Mouse (Mus musculus): ENCODE data around the gene Tmem50b.
"Not testable (repeated sequence)": the region's sequence is repeated elsewhere in the genome, so short reads cannot be mapped to it uniquely, and the experiment has no call there.

Tmem50b gene

DNA sequence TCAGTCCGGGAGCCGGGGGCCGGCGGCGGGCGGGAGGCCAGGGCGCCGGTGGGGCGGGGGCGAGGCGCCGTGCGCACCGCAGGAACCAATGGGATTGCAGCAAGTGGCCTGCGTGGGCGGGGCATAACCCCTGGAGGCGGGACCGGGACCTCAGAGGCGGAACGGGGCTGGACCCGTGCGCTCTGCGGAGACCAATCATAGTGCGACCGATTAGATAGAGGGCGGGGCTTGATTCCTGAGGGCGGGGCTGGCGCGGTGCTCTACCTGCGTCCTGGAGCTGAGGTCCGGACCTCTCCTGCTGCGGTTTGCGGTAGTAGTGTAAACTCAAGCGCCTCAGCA, at the start of gene Tmem50b:
Gene Tmem50b (minus strand): TSS at position 129 of the 339 bp plus-strand sequence.
- DNase-seq (ENCODE audit: low read depth, low spot score): peak; percentile 97

DNA sequence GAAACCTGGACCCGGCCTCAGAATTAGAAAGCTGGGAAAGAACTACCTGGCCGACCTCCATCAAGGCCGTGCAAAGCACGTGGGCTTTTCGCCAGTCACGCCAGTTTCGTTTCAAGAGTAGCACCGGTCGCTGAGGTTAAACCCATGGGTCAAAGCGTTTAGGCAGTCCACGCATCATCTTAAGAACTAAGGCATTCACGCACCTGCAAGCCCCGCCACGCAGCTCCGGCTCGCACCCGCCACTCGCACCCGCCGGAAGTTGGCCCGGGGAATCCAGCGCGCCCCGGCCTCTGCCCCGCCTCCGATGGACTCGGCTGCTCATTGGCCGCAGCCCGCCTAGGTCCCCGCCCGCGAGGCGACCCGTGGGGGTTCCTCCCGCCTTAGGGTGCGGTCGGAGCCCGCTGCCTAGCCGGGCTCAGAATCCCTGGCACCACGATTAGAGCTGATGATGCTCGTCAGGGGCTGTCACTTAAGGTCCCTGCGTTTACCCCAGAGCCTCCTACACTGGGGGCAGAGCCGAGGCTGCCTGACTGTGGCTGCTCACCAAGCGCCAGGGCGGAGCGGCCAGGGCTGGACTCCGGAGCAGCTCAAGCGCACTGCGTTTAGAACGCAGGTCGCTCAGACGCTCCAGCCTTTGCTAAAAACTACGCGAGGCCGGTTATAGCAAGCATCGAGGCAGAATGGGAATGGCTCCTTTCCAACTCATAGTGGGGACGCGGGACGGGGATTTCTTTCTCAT, 49.2 kb upstream of the Tmem50b start, which contains the start of gene Gart:
Gene Gart (minus strand): TSS at position 272 of the 739 bp plus-strand sequence.
- peak; percentile 91 for DNase-seq (ENCODE audit: low read depth, low spot score)

DNA sequence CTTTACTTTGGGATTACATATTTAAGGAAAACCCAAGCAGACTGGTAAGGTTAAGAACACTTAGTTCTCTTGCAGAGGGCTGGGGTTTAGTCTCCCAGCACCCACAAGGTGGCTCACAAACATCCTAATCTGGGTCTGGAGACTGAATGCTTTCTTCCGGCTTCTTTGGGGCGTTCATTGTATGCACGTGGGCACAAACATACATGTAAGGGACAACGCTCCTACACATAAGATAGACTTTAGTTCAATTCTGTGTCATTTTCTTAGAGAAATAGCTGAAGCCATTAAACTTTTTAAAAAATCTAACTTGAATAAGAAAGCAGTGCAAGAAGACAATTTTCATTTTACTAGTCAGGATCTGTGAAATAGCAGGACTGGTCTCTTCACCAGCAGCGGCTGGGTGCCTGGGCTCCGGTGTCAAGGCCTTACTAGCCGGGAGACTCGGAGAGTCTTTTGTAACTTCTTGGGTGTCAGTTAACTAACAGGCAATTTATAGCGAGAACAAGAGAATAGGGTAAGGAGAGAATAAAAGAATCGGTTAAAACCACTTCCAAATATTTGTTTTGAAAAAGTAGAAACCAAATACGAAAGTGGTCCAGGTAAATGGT, 48.5 kb upstream of the Tmem50b start:
- peak; percentile 79 for DNase-seq (ENCODE audit: low read depth, low spot score)

DNA sequence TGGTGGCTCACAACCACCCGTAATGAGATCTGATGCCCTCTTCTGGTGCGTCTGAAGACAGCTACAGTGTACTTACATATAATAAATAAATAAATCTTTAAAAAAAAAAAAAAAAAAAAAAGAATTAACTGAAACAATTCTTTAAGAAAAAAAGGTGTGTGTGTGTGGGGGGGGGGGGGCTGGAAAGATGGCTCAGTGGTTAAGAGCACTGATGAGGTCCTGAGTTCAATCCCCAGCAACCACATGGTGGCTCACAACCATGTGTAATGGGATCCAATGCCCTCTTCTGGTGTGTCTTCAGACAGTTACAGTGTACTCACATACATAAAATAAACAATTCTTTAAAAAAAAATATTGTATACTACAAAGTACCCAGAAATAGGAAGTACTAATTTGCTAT, 47.8 kb upstream of the Tmem50b start:
- not testable (repeated sequence) for DNase-seq (ENCODE audit: low read depth, low spot score)

DNA sequence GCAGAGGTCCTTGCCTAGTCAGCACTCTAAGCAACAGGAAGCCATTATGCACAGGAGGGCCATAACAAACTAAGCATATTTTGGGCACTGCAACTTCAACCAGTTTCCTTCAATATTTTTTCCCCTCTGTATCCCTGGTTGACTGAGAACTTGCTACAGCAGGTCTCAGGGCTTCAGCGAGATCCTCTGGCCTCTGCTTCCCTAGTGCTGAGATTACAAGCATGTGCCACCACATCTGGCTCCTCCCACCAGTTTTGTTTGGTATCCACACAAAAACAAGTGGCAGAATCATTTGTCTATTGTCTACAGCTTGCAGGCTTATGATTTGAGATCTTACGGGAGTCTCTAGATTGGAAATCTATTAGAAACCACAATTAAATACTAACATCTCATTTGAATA, 47.3 kb upstream of the Tmem50b start:
- DNase-seq (ENCODE audit: low read depth, low spot score): peak; percentile 31

DNA sequence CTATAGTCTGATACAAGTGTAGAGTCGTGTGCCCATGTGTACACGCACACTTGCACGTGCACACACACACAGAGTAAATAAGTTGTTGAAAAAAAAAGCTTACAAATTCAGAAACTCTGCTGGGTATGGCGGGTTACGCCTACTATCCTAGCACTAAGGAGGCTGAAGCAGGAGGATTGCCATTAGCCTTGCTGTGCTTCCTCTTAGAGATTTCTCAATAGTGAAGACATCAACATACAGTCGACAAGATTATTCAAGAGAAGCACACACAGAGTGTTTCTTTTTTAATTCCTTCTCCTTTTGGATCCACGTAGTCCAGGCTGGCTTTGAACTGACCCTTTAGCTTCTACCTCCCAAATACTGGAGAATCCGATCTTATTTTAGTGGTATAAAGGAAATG, 42.6 kb upstream of the Tmem50b start:
- no peak for DNase-seq (ENCODE audit: low read depth, low spot score)

DNA sequence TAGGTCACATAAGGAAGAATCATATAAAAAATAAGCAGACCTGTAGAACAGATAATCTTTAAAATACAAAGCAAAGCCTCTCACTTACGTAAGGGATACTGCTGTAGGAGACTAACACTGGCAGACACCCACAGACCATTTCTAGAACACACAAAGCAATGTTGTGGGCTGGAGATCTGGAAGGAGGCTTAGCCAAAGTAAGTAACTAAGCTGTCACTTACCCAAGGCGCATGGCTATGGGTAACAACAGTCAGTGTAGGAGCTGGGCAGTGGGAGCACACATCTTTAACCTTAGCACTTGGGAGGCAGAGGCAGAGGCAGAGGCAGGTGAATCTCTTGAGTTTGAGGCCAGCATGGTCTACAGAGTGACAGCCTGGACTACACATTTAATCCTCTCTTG, 42.0 kb upstream of the Tmem50b start:
- no peak for DNase-seq (ENCODE audit: low read depth, low spot score)

DNA sequence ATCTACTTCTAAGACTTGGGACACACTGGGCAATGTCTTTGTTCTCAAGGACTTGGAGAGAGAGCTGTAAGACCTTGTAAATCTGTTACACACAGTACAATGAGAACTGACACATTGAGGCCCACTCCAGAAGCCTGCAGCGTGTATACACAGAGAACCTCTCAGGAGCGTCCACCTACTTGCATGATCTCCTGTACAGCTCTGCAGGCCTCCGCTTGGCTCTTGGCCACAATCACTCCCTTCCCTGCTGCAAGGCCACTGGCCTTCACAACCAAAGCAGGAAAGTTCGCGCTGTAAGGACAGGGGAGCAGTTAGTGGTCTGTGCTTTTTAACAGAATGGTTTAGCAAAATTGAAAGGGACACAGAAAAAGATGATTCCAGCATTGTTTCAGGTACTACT, 41.6 kb upstream of the Tmem50b start:
- DNase-seq (ENCODE audit: low read depth, low spot score): no peak

DNA sequence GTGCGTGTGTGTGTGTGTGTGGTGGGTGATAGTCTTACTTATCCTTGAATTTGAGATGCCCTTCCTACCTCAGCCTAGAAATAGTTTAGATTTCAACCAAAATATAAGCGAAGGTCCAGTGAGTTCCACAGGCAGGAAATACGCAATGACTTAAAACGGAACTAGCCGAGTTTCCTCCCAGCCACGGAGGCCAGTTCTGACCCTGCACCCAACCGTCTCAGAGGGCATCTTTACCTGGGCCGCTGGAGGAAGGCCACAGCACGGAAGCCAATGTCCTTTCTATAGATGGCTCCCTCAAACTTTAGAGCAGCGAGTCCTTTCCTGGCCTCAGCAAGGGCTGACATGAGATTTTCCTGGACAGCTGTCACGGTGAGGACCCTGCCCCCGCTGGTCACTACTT, 36.0 kb upstream of the Tmem50b start:
- no peak for DNase-seq (ENCODE audit: low read depth, low spot score)

DNA sequence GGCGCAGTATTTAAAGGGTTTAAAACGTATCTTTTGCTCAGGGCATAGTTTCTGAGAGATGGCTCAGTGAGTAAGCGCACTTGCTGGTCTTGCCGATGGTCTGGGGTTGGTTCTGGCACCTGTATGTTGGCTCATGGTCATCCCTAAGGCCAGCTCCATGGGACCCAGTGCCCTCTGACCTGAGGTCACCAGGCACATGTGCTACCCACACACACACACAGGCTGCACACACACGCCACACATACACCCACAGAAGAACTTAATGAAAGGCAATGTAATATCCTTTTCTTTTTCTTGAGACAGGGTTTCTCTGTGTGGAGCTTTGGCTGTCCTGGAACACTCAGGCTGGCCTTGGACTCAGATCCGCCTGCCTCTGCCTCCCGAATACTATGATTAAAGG, 35.3 kb upstream of the Tmem50b start:
- DNase-seq (ENCODE audit: low read depth, low spot score): no peak

DNA sequence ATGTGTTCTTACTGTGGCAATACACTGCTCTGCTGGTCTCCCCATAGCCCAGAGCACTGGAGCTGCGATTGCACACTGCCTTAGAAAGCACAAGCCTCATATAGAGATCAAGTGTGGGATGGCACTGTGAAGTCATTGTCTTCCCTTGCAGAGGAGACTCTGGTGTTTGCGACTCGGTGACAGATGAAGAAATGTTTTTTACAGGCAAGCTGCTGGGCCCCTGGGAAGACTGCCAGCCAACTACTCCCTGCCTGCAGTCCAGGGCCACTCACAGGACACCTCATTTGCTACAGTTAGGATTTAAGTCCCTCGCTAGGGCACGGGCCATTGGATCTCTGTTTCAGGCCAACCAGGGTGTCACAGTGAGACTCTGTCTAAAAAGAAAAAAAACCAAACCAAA, 34.8 kb upstream of the Tmem50b start:
- no peak for DNase-seq (ENCODE audit: low read depth, low spot score)

DNA sequence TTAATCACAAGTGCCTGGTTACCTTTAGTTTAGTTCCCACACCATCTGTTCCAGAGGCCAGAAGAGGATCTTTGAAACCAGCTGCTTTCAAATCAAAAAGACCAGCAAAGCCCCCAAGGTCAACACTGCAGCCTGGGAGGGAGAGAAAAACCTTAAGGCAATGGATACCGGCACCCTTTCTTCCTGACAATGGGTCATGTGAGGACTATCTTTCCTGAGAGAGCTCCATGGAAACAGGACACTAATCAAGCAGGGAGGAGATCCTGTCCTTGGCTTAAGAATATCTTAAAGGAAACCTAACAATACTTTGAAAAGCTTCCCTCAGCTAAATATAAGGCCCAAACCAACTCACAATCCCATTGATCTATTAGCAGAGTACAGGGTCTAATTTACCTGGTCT, 33.0 kb upstream of the Tmem50b start:
- DNase-seq (ENCODE audit: low read depth, low spot score): no peak

DNA sequence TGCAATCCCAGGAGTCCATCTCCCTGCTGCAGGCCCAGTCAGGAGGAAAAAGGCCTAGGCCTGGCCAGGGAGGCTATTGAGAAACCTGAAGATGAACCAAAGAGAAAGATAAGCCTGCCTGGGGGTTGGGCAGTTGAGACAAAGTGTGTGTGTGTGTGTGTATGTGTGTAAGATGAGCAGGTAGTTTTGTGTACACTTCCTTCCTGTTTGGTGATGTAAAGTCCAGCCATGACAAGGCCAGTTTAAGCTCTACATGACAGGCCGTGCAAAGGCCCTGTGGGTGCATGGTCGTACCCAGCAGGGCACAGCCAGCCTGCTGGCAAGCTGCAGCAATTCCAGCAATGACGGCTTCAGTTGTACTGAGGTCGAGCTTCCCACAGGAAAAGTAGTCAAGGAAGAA, 32.1 kb upstream of the Tmem50b start:
- DNase-seq (ENCODE audit: low read depth, low spot score): no peak

DNA sequence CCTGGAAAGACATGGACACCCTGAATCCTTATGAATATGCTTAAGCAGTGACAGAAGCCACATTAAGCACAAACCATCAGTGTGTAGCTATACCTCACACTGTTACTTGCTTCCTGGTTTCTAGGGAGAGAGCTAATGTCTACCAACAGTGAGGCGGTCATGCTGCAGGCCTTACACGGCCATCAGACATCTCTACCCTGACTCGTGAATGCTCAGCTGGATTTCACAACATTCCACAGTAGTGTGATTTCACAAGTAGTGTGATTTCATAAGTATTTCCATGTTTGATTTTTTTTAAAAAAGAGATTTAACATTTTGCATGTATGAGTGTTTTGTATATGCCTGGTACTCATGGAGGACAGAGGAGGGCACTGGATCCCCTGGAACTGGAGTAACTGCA, 31.1 kb upstream of the Tmem50b start:
- DNase-seq (ENCODE audit: low read depth, low spot score): no peak

DNA sequence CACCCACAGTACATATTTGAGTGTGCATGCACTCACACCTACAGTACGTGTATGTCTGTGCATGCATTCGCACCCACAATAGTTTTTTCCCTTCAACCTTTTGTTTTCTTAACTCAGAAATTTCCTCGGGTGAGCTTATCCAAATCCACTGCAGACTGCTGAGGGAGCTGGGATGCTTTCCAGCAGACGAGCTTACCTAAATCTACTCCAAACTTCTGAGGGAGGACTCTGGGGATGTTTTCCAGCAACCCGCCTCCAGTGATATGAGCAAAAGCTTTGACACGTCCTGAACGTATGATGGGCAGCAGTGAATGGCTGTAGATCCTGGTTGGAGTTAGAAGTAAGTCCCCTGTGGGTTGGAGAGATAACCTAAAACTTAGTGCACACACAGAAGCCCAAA, 30.2 kb upstream of the Tmem50b start:
- DNase-seq (ENCODE audit: low read depth, low spot score): no peak

DNA sequence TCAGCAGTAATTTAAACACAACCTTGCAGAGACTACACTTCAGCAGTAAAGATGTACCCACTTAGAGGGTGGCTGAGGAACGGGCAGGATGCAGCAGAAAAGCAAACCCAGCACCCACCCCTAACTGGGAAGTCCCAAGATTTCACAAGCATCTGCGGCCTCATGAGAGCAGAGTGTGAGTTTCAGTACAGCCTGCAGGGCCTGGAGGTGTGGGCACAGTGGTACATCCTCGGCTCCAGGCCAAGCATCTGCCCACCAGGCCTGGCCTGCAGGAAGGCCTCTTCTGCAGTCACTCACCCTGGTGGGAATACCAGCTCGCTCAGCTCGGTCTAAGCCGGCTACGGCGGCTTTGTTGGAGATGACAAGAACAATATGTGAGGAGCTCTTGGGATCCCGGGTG, 25.5 kb upstream of the Tmem50b start:
- no peak for DNase-seq (ENCODE audit: low read depth, low spot score)

DNA sequence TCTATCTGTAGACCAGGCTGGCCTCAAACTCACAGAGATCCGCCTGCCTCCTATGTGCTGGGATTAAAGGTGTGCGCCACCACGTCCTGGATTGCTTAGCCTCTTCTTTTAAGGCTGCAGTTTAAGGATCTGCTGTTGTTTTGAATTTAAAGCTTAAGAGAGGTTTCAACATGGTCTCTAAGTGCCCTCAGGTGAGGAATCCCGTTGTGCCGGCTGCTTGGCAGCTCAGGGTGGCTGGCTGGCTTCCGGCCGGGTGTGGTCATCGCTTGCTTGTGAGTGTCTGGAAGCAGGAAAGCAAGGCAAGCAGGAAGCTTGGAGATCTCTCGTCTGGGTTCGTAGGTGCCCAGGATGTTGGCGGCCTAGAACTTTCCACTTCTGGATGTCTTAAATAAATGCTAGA, 23.4 kb upstream of the Tmem50b start:
- no peak for DNase-seq (ENCODE audit: low read depth, low spot score)

DNA sequence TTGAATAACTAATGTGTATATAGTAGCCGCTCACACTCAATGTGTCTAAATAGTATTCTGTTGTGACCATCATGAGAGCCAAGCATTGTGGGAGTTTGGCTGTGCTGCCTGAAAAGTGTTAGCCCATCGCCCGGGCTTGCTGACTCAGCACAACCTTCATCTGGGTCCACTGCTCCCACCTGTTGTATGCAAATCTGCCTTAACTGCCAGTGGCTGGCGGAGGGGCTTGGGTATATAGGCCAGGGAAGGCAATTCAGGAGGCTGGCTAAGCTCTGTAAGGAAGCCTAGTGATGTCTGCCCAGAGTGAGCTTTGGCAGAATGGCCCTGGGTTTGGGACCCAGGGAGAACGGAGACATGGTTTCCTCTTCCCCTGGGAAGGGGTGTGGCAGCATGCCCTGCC, 22.6 kb upstream of the Tmem50b start:
- DNase-seq (ENCODE audit: low read depth, low spot score): no peak

DNA sequence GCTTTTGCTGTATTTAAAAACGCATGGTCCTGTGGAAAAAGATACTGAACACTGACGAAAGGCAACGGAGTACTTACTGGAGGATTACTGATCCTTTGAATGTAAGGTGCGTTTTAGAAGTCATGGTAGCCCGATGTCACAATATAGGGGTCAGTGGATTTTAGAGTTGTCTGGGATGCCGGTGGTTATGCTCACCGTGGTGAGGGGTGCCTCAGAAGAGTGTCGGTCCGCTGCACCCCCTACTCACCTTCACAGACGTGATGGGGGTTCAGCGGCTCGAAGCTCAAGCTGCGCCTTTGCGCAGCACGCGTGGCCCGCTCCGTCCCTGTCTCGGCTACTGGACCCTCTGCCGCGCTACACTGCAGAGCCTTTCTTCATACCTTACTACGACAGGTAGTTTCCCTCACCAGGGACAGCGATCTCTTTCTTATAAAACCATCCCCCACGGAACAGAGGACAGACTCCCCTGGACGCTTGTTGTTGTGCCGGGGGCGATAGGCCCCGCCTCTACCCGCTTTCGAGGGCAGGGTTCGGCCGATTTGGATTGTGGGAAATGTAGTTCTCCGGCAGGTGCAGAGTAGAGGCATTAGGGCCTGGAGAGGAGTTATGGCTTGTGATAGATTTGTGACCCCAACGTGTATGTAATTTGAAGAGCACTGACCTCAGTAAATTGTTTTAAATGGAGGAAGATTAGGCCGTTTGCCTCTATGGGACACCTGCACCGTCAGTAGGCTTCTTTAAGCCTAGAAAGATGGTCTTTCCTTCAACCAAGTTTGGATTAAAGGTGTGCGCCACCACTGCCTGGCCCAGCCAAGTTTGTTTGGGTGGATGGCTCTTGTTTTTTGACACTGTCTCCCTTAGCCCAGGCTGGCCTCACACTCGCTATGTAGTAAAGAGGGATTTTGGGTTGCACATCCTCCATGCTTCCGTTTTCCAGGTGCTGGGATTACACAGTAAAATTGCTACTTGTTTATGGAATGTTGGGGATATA, 21.2 kb upstream of the Tmem50b start, which contains the start of gene Dnajc28:
Gene Dnajc28 (minus strand): TSS at position 516 of the 991 bp plus-strand sequence.
- DNase-seq (ENCODE audit: low read depth, low spot score): peak; percentile 78

DNA sequence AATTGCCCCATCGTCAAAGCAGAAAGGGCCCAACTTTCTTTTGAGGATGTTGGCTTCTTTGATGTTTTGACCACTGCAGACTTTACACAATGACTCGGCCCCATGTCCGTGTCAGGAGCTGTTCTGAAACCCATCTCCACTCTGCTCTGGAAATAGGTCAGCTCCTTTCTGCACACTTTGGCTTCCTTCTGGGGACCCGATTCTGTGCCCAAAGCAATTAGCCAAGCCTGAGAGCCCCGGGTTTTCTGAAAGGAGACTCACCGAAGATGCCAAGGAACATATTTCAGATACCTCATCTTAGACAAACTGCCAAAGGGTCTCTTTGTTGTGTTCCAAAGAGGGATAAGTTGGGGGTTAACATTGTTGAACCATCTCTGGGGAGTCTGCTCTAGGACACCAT, 17.0 kb upstream of the Tmem50b start:
- no peak for DNase-seq (ENCODE audit: low read depth, low spot score)

DNA sequence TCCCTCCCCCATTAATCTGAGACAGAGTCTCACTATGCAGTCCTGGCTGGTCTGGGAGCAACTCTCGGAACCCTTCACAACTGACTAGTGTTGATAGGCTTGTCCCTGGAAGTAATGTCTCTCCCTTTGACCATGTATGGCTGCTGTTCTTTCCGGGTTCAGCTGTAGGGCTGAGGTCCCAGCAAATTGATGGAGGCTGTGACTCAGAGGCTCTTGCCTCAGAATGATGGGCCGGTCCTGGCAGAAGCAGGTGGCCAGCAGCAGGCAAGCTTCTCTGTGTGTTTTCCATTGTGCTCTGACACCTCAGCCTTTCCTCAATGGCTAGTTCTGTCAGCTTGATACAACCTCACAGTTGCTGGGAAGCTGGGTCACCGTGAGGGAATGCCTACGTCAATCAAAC, 14.9 kb upstream of the Tmem50b start:
- DNase-seq (ENCODE audit: low read depth, low spot score): peak; percentile 65

DNA sequence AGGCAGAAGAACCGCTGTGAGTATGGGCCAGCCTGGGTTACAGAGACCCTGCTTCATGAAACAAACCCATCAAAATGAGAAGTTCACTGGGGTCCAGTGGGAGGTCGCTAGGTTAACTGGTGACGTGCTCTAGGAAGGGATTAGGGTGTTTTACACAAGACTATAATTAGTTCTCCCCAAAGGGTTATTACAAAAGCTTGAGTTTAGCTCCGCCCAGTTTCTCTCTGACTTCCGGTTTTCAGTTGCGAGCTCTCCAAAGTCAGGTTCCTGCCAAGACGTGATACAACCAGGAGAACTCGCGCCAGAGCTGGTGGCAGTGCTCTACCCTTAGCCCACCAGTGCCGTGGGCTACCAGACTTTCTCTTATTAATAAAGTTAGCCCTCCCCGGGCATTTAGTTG, 13.6 kb upstream of the Tmem50b start:
- no peak for DNase-seq (ENCODE audit: low read depth, low spot score)
